Mouse (Mus musculus): ENCODE measurements around the gene Sidt2.
A peak's percentile ranks its signal among the peaks of the same experiment; 100 is the strongest.

Sidt2 gene

DNA sequence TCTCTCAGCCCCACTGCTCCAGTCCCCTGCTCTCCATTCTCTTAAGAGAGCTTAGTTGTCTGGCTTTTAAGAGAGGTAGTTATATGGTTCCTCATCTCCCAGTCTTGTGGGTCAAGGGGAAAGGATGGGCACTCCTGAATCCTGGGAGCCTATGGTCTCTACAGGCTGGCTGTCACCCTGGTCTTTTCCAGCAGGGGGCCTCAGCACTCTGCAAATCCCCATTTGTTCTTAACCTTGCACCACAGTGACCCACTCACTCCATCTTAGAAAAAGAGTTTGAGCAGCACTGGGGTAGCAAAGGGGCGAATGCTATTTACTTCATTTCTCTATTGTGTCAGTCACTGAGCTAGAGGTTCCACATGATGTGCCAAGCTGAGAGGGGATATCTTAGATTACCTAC, 43.4 kb downstream of the Sidt2 start:
- peak in 1 of 2 experiments; percentile 62 for DNase-seq (ENCODE audit: low spot score in 2 of 2)

GRCm38 (mm10) chr9:45910995-45911394, 44.1 kb downstream of the Sidt2 start:
- no peak for DNase-seq (ENCODE audit: low spot score in 2 of 2)

DNA sequence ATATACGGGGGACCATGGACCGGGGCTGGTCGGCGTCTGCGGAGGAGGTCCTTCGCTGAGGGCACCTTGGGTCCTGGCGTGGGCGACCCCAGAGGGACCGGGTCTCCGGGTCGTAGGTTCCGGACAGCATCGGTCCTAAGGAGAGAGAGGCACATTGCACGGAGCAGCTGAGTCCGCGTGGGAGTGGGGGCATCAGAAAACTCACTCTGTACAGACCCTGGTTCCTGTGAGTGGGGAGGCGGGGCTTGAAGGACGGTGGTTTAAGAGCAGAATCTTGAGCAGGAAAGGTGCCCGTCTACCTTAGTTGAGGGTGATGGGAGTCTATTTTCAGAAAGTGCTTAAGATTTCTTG, 48.0 kb downstream of the Sidt2 start:
- DNase-seq (ENCODE audit: low spot score in 2 of 2) = no peak

- DNase-seq (ENCODE audit: low spot score in 2 of 2) = peak; percentile 83 to 93
These were observed 48.5 kb downstream of the Sidt2 start, which contains the start of the genes Pcsk7 and Rnf214 for GRCm38 (mm10) chr9:45906355-45907077. TSS of gene Pcsk7 (plus strand) at chr9:45906497. TSS of gene Rnf214 (minus strand) at chr9:45906911.

- no peak for DNase-seq (ENCODE audit: low spot score in 2 of 2)
These were observed 49.2 kb downstream of the Sidt2 start for GRCm38 (mm10) chr9:45905811-45906237.

DNA sequence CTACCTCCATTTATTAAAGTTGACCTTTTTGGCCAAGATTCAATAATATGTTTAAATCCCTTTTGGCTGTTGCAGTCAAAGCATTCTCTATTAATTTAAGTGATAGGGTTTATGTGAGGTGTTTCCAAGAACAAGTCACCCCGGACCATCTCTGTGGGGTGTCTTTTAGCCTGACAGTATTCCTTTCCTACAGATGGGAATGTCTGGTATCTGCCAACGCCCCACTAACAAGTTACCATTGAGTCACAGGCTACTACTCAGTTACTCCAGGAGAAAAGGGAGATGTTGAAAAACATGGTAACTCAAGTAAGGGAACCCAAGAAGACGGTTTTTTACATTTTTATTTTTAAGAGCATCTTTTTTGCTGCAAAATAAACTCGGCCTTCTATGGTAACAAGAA, 49.9 kb downstream of the Sidt2 start:
- DNase-seq (ENCODE audit: low spot score in 2 of 2) = no peak

DNA sequence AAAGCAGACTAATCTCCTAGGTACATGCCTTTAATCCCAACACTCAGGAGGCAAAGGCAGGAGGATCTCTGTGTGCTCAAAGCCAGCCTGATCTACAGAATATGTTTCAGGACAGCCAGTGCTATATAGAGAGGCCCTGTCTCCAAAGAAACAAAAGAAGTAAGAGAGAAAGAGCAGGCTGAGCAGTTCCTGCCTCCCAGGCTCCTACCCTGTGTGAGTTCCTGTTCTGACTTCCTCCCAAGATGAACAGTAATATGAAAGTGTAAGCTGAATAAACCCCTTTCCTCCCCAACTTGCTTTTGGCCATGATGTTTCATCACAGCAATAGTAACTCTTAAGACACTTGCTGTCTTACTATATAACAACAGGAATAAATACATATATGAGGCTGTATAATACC, 61.4 kb downstream of the Sidt2 start:
- DNase-seq (ENCODE audit: low spot score in 2 of 2) = no peak

All from thymus, postnatal 10 days (tissue).